31 mouse cellular contexts compared by ENCODE assay signal in the genomic region with DNA sequence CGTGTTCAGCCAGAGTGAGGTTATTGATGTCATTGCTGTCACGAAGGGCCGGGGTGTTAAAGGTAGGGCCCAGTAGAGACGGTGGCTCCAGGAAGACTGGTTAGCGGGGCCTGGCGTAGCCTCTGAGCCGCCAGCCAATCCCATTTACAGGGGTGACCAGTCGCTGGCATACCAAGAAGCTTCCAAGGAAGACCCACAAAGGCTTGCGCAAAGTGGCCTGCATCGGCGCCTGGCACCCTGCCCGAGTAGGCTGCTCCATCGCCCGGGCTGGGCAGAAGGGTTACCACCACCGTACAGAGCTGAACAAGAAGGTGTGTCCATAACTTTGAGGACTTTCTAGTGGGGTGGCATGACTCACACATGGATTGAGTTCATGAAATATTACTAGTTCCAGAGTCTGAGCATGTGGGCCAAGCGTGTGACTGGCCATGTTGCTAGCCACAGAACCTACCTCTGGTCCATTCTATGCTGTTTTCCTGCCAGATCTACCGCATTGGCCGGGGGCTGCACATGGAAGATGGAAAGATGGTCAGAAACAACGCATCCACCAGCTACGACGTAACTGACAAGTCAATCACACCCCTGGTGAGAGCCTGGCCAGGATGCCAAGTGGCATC. TPM values are rescaled to one million over a fixed set of nuclear protein-coding genes. Genes with fewer than 3 reads are reported as not detected.
DNase-seq lines count a peak whose midpoint lies in the region; ATAC-seq lines count a peak whose summit lies in the region.
"Had no signal": no experiment of that assay in that cellular context is flagged by ENCODE, and none has a peak within 500 bp of the region (broad histone marks: within the 10 kb centered on the region; RNA-seq: fewer than 3 reads in every experiment).

No protein-coding gene starts in this region.

- H3K36me3 ChIP-seq in liver, embryonic 12.5 days, result no peaks in the 10 kb centered on the region
- no peaks in the 10 kb centered on the region for H3K36me3 ChIP-seq in liver, embryonic 11.5 days (ENCODE audit: control insufficient read depth, insufficient read depth, low read length)
- H3K36me3 ChIP-seq: embryonic facial prominence, embryonic 10.5 days; hindbrain, embryonic 15.5 days; liver, embryonic 15.5 days; stomach, embryonic 15.5 days had no signal

- H3K9me3 ChIP-seq in liver, embryonic 12.5 days (replicated peaks), result no peaks in the 10 kb centered on the region
- no peaks in the 10 kb centered on the region for H3K9me3 ChIP-seq in liver, embryonic 11.5 days (ENCODE audit: control insufficient read depth, low read length)
- H3K9me3 ChIP-seq: embryonic facial prominence, embryonic 10.5 days; hindbrain, embryonic 15.5 days; liver, embryonic 15.5 days; megakaryocyte, embryonic 14.5 days; stomach, embryonic 15.5 days had no signal

- H3K4me2 ChIP-seq in liver, embryonic 12.5 days, result no peak overlapping the region
- H3K4me2 ChIP-seq in liver, embryonic 11.5 days, result no peak overlapping the region
- H3K4me2 ChIP-seq: hindbrain, embryonic 15.5 days; liver, embryonic 15.5 days; stomach, embryonic 15.5 days had no signal

- H3K27ac ChIP-seq in liver, embryonic 12.5 days, result no peak overlapping the region
- no peak overlapping the region for H3K27ac ChIP-seq in liver, embryonic 11.5 days (ENCODE audit: low read depth, low read length)
- H3K27ac ChIP-seq: embryonic facial prominence, embryonic 10.5 days; hindbrain, embryonic 15.5 days; liver, embryonic 15.5 days; stomach, embryonic 15.5 days had no signal

- peak; percentile 94 for DNase-seq in heart, adult 11 months
- no peak for DNase-seq in heart, adult 18-20 months
- DNase-seq in liver, embryonic 11.5 days (ENCODE audit: low spot score), result no peak
- peak; percentile 60 for DNase-seq in testis, postnatal 10 days (ENCODE audit: low spot score)
- DNase-seq in testis, postnatal 14 days (ENCODE audit: low spot score), result no peak
- no peak for DNase-seq in urinary bladder, postnatal 36 days (ENCODE audit: low spot score in 2 of 2)
- DNase-seq: cerebellum, adult 11 months; cerebellum, adult 9-11 months; gastrocnemius, postnatal 14 days; kidney, adult 8-10 months; layer of hippocampus, postnatal 36 days; lung, postnatal 14 days; right cerebral cortex, adult 18-20 months; right cerebral cortex, postnatal 4 days; thymus, adult 2 months; thymus, postnatal 4 days had no signal

- H3K4me3 ChIP-seq in liver, embryonic 12.5 days, result no peak overlapping the region
- H3K4me3 ChIP-seq in liver, embryonic 11.5 days (ENCODE audit: low read depth, low read length), result no peak overlapping the region
- H3K4me3 ChIP-seq: embryonic facial prominence, embryonic 10.5 days; hindbrain, embryonic 15.5 days; liver, embryonic 15.5 days; megakaryocyte, embryonic 14.5 days; stomach, embryonic 15.5 days had no signal

- H3K9ac ChIP-seq in liver, embryonic 12.5 days, result 0 out of 2 replicates have a peak overlapping the region, but pooled peaks have one; percentile 3
- H3K9ac ChIP-seq in liver, embryonic 11.5 days (ENCODE audit: low read depth, low read length), result no peak overlapping the region
- H3K9ac ChIP-seq: hindbrain, embryonic 15.5 days; liver, embryonic 15.5 days; stomach, embryonic 15.5 days had no signal

- peaks cover 27% of the 10 kb centered on the region for H3K4me1 ChIP-seq in liver, embryonic 12.5 days
- H3K4me1 ChIP-seq in liver, embryonic 11.5 days (replicated peaks; ENCODE audit: control insufficient read depth, insufficient read depth, low read length), result peaks cover 12% of the 10 kb centered on the region

- 0 out of 2 replicates have a peak, but pooled peaks cover 16% of the 10 kb centered on the region for H3K27me3 ChIP-seq in liver, embryonic 12.5 days (replicated peaks)
- H3K27me3 ChIP-seq in liver, embryonic 11.5 days (replicated peaks; ENCODE audit: control insufficient read depth, insufficient read depth, low read length), result no peaks in the 10 kb centered on the region
- H3K27me3 ChIP-seq: hindbrain, embryonic 15.5 days; Patski; stomach, embryonic 15.5 days had no signal

- no peak for ATAC-seq in liver, embryonic 12.5 days
- no peak for ATAC-seq in liver, embryonic 11.5 days (replicated peaks; ENCODE audit: low FRiP score)
- ATAC-seq: Patski had no signal

- WGBS in liver, embryonic 12.5 days (ENCODE audit: insufficient replicate concordance), result 84% methylated on average over 21 of the region's 21 CpGs
- WGBS in liver, embryonic 11.5 days, result 87% methylated on average over 21 of the region's 21 CpGs

RNA-seq across cellular contexts. Expression of a gene that starts 2.9 kb away (rescaled TPM):
- 100 to 1,000 TPM; 181 to 183 TPM for total RNA-seq in heart, adult 18-20 months (2021)
- polyA plus RNA-seq in liver, embryonic 12.5 days (2016; fragmentation: Nextera tagmentation; extraction: Ambion mirVana), result 20.8 and 21.6 TPM in 2 replicates
- polyA plus RNA-seq in liver, embryonic 11.5 days (2014; fragmentation: Nextera tagmentation; extraction: Ambion mirVana), result 30.7 and 31.0 TPM in 2 replicates

RNA-seq across cellular contexts. Expression of a gene that starts 5.9 kb away (rescaled TPM):
- total RNA-seq in heart, adult 18-20 months (2021), result 100 to 1,000 TPM; 390 to 433 TPM
- not detected in 2 replicates for polyA plus RNA-seq in liver, embryonic 12.5 days (2016; fragmentation: Nextera tagmentation; extraction: Ambion mirVana)
- polyA plus RNA-seq in liver, embryonic 11.5 days (2014; fragmentation: Nextera tagmentation; extraction: Ambion mirVana), result not detected in 2 replicates
- total RNA-seq: hematopoietic stem cell, adult 5-6 weeks; midbrain, postnatal 0 days had no signal
- polyA plus RNA-seq: embryonic facial prominence, embryonic 10.5 days; hindbrain, embryonic 15.5 days; intestine, embryonic 14.5 days; limb, embryonic 14.5 days; stomach, embryonic 15.5 days had no signal

RNA-seq across cellular contexts. Expression of a gene that starts 9.3 kb away (rescaled TPM):
- total RNA-seq in heart, adult 18-20 months (2021), result 1,000 to 10,000 TPM in 1 of 2 experiments, 100 to 1,000 TPM in 1; 976 to 1,178 TPM
- 233 and 239 TPM in 2 replicates for polyA plus RNA-seq in liver, embryonic 12.5 days (2016; fragmentation: Nextera tagmentation; extraction: Ambion mirVana)
- 301 and 321 TPM in 2 replicates for polyA plus RNA-seq in liver, embryonic 11.5 days (2014; fragmentation: Nextera tagmentation; extraction: Ambion mirVana)

RNA-seq across cellular contexts. Expression of a gene that starts 15.6 kb away (rescaled TPM):
- total RNA-seq in heart, adult 18-20 months (2021), result 100 to 1,000 TPM; 701 to 738 TPM
- polyA plus RNA-seq in liver, embryonic 12.5 days (2016; fragmentation: Nextera tagmentation; extraction: Ambion mirVana), result 1,444 and 1,454 TPM in 2 replicates
- polyA plus RNA-seq in liver, embryonic 11.5 days (2014; fragmentation: Nextera tagmentation; extraction: Ambion mirVana), result 2,083 and 2,225 TPM in 2 replicates

RNA-seq across cellular contexts. Expression of a gene that starts 15.7 kb away (rescaled TPM):
- total RNA-seq in heart, adult 18-20 months (2021), result not detected
- 0.19 and 0.46 TPM in 2 replicates for polyA plus RNA-seq in liver, embryonic 12.5 days (2016; fragmentation: Nextera tagmentation; extraction: Ambion mirVana)
- polyA plus RNA-seq in liver, embryonic 11.5 days (2014; fragmentation: Nextera tagmentation; extraction: Ambion mirVana), result 0.25 and 0.27 TPM in 2 replicates
- total RNA-seq: adrenal gland, adult 18-20 months; adrenal gland, postnatal 4 days; gastrocnemius, postnatal 14 days; hematopoietic stem cell, adult 5-6 weeks; layer of hippocampus, postnatal 36 days; midbrain, postnatal 0 days had no signal
- polyA plus RNA-seq: heart, embryonic 16.5 days; hindbrain, embryonic 15.5 days; liver, embryonic 15.5 days; midbrain, postnatal 0 days; neural tube, embryonic 14.5 days; stomach, embryonic 15.5 days had no signal

Comparison
In these comparisons a context has a peak if more than half of its experiments do, and no peak if none do; other contexts are left out.
1. DNase-seq: peak in heart, adult 11 months (single experiment) and testis, postnatal 10 days (single experiment); none in heart, adult 18-20 months (0 of 2), liver, embryonic 11.5 days (single experiment), testis, postnatal 14 days (single experiment) and urinary bladder, postnatal 36 days (0 of 2).